Mouse (Mus musculus) lung, adult 2 months (tissue): ENCODE results near the gene Mpdu1. TPM values are rescaled to one million over a fixed set of nuclear protein-coding genes. Genes with fewer than 3 reads are reported as not detected.
A peak's percentile ranks its signal among the peaks of the same experiment; 100 is the strongest.

Experiments used
- DNase-seq: peaks from one replicate; pipeline ENCODE4 v3.0.0; 2022
- H3K4me1 ChIP-seq: fragments of 200-500 bp; 2 replicates; pipeline ENCODE4 v1.6.1; 2011; ENCODE audit warnings: low read length; ENCODE audit not compliant: control insufficient read depth, insufficient read depth
- H3K4me3 ChIP-seq: fragments of 200-500 bp; replicated peaks from 2 replicates; pipeline ENCODE3; 2011; ENCODE audit warnings: low read depth, mild to moderate bottlenecking, control low read depth, low read length; ENCODE audit errors: extremely low read depth
- CTCF ChIP-seq: fragments of 200-500 bp; IDR thresholded peaks from 2 replicates; pipeline ENCODE4 v1.5.1; 2011; ENCODE audit warnings: mild to moderate bottlenecking, low read length, control low read depth; ENCODE audit not compliant: insufficient read depth
- POLR2A ChIP-seq: fragments of 200-500 bp; IDR thresholded peaks from 2 replicates; pipeline ENCODE4 v1.6.1; 2011; ENCODE audit warnings: low read depth, mild to moderate bottlenecking, control low read depth, low read length, borderline replicate concordance; ENCODE audit errors: extremely low read depth
- WGBS: fragments of 180-500 bp; shearing (Covaris S2); methylation state at CpG from one replicate; pipeline ENCODE4 v1.1.7; 2018; 5-methylcytosine and 5-hydroxymethylcytosine counted together
- polyA plus RNA-seq: library from polyadenylated mRNA; depleted of rRNA; stranded (reverse); fragments of >200 nt; gene quantifications from 2 replicates; pipeline ENCODE4 v1.2.3, GENCODE M21; 2012; rRNA removed

The Mpdu1 gene
- polyA plus RNA-seq, 1 experiment: 88.1 TPM

DNA sequence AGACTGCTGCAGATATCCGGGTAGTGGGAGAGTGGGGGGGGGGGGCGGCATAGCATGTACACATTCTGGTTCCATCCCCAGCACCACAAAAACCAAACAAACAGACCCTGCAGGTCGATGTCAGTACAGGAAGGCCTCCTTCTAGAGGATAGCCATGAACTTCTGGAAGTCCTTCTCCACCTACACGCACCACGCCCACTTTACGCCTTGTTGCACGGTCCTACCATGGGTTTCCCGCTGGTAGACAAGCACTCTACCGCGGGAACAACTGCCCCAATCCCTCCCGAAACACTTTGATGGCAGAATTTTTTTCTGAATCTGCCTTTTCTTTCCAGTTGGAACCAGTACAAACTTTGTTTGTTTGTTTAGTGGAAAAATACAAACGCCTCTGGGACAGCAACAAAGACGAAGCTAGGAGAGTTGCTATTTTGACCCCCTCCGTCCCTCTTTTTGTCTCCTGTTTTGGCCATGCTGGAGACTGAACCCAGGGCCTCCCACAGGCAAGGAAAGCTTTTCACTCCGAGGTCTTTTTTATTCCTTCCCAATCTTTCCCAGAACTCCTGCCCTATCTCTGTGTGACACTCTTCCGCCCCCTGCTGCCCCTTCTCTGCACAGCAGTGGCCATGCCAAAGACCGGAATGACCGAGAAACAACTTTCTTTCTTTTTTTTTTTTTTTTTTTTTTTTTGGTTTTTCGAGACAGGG lies 48.7 kb downstream of the Mpdu1 start:
- WGBS: 9% methylated on average over 19 of the region's 19 CpGs
- Histone ChIP-seq H3K4me1 (no peaks in the 10 kb centered on the region), H3K4me3 (no peak overlapping the region)
- peak; percentile 85 for TF ChIP-seq CTCF
- TF ChIP-seq POLR2A: no peak
- DNase-seq: peak; percentile 83

DNA sequence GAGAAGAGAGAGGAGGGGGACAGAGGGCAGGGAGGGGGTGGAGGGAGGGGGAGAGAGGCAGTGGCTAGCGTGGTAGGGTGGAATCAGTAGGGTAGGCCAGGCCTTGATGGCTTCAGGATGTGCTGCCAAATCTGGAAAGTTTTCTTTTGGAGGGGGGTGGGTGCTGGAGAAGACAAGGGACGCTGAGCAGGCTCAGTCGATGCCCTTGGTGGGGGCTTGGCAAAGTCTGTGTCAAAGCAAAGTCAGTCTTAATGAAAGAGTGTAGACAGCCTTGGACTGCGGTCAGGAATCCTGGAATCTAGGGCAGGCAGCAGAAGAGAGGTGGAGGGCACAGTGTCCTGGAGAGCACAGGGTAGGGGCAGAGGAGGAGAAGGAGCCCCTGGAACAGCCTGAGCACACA lies 51.5 kb downstream of the Mpdu1 start:
- Histone ChIP-seq H3K4me1 (no peaks in the 10 kb centered on the region), H3K4me3 (no peak overlapping the region)
- TF ChIP-seq POLR2A (no peak), CTCF (no peak)
- no peak for DNase-seq
- 52% methylated on average over 4 of the region's 4 CpGs for WGBS

DNA sequence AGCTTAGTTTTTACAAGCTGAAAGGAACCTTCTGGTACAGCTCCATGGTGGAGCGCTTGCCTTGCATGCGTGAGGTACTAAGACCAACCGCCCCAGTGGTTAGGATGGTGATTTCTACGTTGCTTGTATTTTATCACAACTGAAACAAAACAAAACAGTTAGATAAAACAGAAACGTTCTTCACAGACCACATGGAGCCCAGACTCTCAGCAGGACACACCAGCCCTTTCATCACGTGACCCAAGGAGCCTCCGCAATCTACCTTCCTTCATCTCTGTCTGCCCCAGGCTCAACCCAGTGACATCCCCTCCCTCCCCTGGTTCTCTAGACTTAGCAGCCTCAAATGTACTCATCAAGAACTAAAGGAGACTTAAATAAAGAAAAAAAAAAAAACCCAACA lies 53.0 kb downstream of the Mpdu1 start:
- no peak for DNase-seq
- 65% methylated on average over 7 of the region's 7 CpGs for WGBS

DNA sequence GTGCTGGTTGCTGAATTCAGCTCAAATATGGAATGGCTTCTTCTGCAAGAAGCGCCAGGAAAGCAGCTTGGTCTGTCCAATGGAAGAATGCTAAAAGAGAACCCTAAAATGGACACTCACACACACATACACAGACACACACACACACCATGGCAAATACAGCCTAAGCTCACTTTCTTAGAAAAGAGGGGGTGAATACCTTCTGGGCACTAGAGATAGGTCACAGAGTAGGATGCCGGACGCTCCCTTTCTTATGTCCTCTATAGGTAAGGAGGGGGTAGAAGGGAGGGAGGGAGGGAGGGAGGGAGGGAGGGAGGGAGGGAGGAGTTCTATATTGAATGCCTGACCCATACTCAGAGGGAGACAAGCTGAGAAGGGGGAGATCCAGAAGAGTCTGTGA lies 53.9 kb downstream of the Mpdu1 start:
- TF ChIP-seq POLR2A (no peak), CTCF (no peak)
- Histone ChIP-seq H3K4me3 (no peak overlapping the region), H3K4me1 (no peaks in the 10 kb centered on the region; the same call in 1 of the 2 replicates)
- 82% methylated on average over 3 of the region's 3 CpGs for WGBS
- DNase-seq: no peak

More for the DNA sequence above, 53.0 kb downstream of the Mpdu1 start:
- Histone ChIP-seq H3K4me1 (no peaks in the 10 kb centered on the region; the same call in 1 of the 2 replicates), H3K4me3 (no peak overlapping the region)
- TF ChIP-seq CTCF: no peak
- no peak for TF ChIP-seq POLR2A

DNA sequence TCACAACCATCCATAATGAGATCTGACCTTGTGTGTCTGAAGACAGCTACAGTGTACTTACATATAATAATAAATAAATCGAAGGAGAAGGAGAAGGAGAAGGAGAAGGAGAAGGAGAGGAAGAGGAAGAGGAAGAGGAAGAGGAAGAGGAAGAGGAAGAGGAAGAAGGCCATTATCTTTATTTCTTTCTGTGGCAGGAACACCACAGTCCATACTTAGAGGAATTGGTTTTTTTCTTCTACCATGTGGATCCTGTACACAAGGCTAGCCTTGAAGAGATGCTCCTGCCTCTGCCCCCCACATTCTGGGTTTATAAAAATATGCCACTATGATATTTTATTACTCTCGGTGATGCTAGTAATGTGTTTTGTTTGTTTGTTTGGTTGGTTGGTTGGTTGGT lies 55.6 kb downstream of the Mpdu1 start:
- 75% methylated on average over 2 of the region's 2 CpGs for WGBS
- DNase-seq: no peak
- Histone ChIP-seq H3K4me1 (no peaks in the 10 kb centered on the region; the same call in 1 of the 2 replicates), H3K4me3 (no peak overlapping the region)
- no peak for TF ChIP-seq POLR2A
- TF ChIP-seq CTCF: no peak

Other genes with a start within 250 kb of the Mpdu1 start
- 19.4 and 21.0 TPM in 2 replicates for gene Kdm6b, start 249.0 kb downstream of the Mpdu1 start, polyA plus RNA-seq
- gene Dnah2, start 113.5 kb downstream of the Mpdu1 start, polyA plus RNA-seq: 3.1 TPM in 2 replicates
- 0.88 and 1.0 TPM in 2 replicates for gene Efnb3, start 102.4 kb downstream of the Mpdu1 start, polyA plus RNA-seq
- 11.9 and 15.0 TPM in 2 replicates for gene Wrap53, start 82.4 kb downstream of the Mpdu1 start, polyA plus RNA-seq
- 66.8 and 75.0 TPM in 2 replicates for gene Trp53, start 82.3 kb downstream of the Mpdu1 start, polyA plus RNA-seq
- gene Atp1b2, start 56.7 kb downstream of the Mpdu1 start, polyA plus RNA-seq: 8.4 and 15.9 TPM in 2 replicates
- gene Shbg, start 44.7 kb downstream of the Mpdu1 start, polyA plus RNA-seq: not detected in 2 replicates
- 3.4 and 6.1 TPM in 2 replicates for gene Sat2, start 40.6 kb downstream of the Mpdu1 start, polyA plus RNA-seq
- gene Fxr2, start 29.7 kb downstream of the Mpdu1 start, polyA plus RNA-seq: 54.4 and 66.9 TPM in 2 replicates
- gene Sox15, start 7.3 kb downstream of the Mpdu1 start, polyA plus RNA-seq: 0.14 and 5.5 TPM in 2 replicates
- gene Cd68, start 3.5 kb upstream of the Mpdu1 start, polyA plus RNA-seq: 65.6 and 82.8 TPM in 2 replicates
- 152 and 265 TPM in 2 replicates for gene Eif4a1, start 9.8 kb upstream of the Mpdu1 start, polyA plus RNA-seq
- gene Senp3, start 19.4 kb upstream of the Mpdu1 start, polyA plus RNA-seq: 43.6 and 55.0 TPM in 2 replicates
- 16.2 and 21.3 TPM in 2 replicates for gene Tnfsf13, start 23.1 kb upstream of the Mpdu1 start, polyA plus RNA-seq
- 84.2 and 98.8 TPM in 2 replicates for gene Tnfsf12, start 33.2 kb upstream of the Mpdu1 start, polyA plus RNA-seq
- 12.7 and 20.0 TPM in 2 replicates for gene Tnfsfm13, start 33.5 kb upstream of the Mpdu1 start, polyA plus RNA-seq
- gene Polr2a, start 96.0 kb upstream of the Mpdu1 start, polyA plus RNA-seq: 32.0 and 51.1 TPM in 2 replicates
- 1.4 and 2.3 TPM in 2 replicates for gene Slc35g3, start 99.3 kb upstream of the Mpdu1 start, polyA plus RNA-seq
- 104 and 106 TPM in 2 replicates for gene Zbtb4, start 103.3 kb upstream of the Mpdu1 start, polyA plus RNA-seq
- gene Chrnb1, start 133.3 kb upstream of the Mpdu1 start, polyA plus RNA-seq: 31.5 and 38.0 TPM in 2 replicates
- 6.9 and 8.0 TPM in 2 replicates for gene Fgf11, start 139.2 kb upstream of the Mpdu1 start, polyA plus RNA-seq
- 9.4 and 9.5 TPM in 2 replicates for gene Tmem102, start 143.0 kb upstream of the Mpdu1 start, polyA plus RNA-seq
- gene Gm39566, start 152.7 kb upstream of the Mpdu1 start, polyA plus RNA-seq: not detected in 2 replicates
- not detected in 2 replicates for gene Spem2, start 155.8 kb upstream of the Mpdu1 start, polyA plus RNA-seq
- gene Spem1, start 159.5 kb upstream of the Mpdu1 start, polyA plus RNA-seq: 0.15 and 0.41 TPM in 2 replicates
- 32.3 and 42.0 TPM in 2 replicates for gene Nlgn2, start 175.1 kb upstream of the Mpdu1 start, polyA plus RNA-seq
- 151 and 173 TPM in 2 replicates for gene Tmem256, start 175.9 kb upstream of the Mpdu1 start, polyA plus RNA-seq
- gene Plscr3, start 183.7 kb upstream of the Mpdu1 start, polyA plus RNA-seq: 192 and 225 TPM in 2 replicates
- gene Tnk1, start 196.1 kb upstream of the Mpdu1 start, polyA plus RNA-seq: 14.4 and 17.4 TPM in 2 replicates
- gene Tmem95, start 215.4 kb upstream of the Mpdu1 start, polyA plus RNA-seq: not detected in 2 replicates
- 12.6 and 19.1 TPM in 2 replicates for gene Kctd11, start 218.8 kb upstream of the Mpdu1 start, polyA plus RNA-seq
- gene Acap1, start 232.9 kb upstream of the Mpdu1 start, polyA plus RNA-seq: 11.2 and 14.3 TPM in 2 replicates
- 0.65 and 1.4 TPM in 2 replicates for gene 2810408A11Rik, start 238.3 kb upstream of the Mpdu1 start, polyA plus RNA-seq
- gene Neurl4, start 238.4 kb upstream of the Mpdu1 start, polyA plus RNA-seq: 47.7 and 58.1 TPM in 2 replicates